Mouse (Mus musculus) intestine, embryonic 16.5 days (tissue): Measurements from ENCODE around the gene Aip. TPM values are rescaled to one million over a fixed set of nuclear protein-coding genes. Genes with fewer than 3 reads are reported as not detected.
"Not testable (repeated sequence)": the region's sequence is repeated elsewhere in the genome, so short reads cannot be mapped to it uniquely, and the experiment has no call there.

Experiments
- ATAC-seq: fragments of 200-750 bp; cut with Nextera tagmentation; 2 replicates; pipeline ENCODE4 v1.8.0; 2017; ENCODE audit warnings: moderate TSS enrichment, moderate library complexity
- H3K27ac ChIP-seq: fragments of 300-500 bp; sonication (generic); 2 replicates; pipeline ENCODE4 v1.5.1; 2014; ENCODE audit warnings: mild to moderate bottlenecking, low read length
- H3K27me3 ChIP-seq: fragments of 300-500 bp; sonication (generic); replicated peaks from 2 replicates; pipeline ENCODE4 v1.6.1; 2014; ENCODE audit warnings: low read length, control low read depth, mixed read lengths; ENCODE audit not compliant: control insufficient read depth, insufficient read depth
- H3K36me3 ChIP-seq: fragments of 300-500 bp; sonication (generic); 2 replicates; pipeline ENCODE4 v1.6.1; 2014; ENCODE audit warnings: low read length, control low read depth; ENCODE audit not compliant: control insufficient read depth, insufficient read depth
- H3K4me1 ChIP-seq: fragments of 300-500 bp; sonication (generic); 2 replicates; pipeline ENCODE4 v1.6.1; 2014; ENCODE audit warnings: low read length, control low read depth, mixed read lengths; ENCODE audit not compliant: control insufficient read depth, insufficient read depth
- H3K4me2 ChIP-seq: fragments of 300-500 bp; sonication (generic); 2 replicates; pipeline ENCODE4 v1.6.1; 2014; ENCODE audit warnings: low read depth, low read length, control low read depth
- H3K4me3 ChIP-seq: fragments of 300-500 bp; sonication (generic); 2 replicates; pipeline ENCODE4 v1.5.1; 2014; ENCODE audit warnings: mild to moderate bottlenecking, low read length
- H3K9ac ChIP-seq: fragments of 300-500 bp; sonication (generic); 2 replicates; pipeline ENCODE4 v1.6.1; 2014; ENCODE audit warnings: low read depth, low read length
- H3K9me3 ChIP-seq: fragments of 300-500 bp; sonication (generic); 2 replicates; pipeline ENCODE4 v1.6.1; 2016; ENCODE audit warnings: low read length, control low read depth; ENCODE audit not compliant: control insufficient read depth
- WGBS: fragments of 180-500 bp; shearing (Covaris S2); extraction: QIAGEN DNeasy Blood & Tissue Kit; methylation state at CpG from one replicate; pipeline ENCODE4 v1.1.7; 2014; 5-methylcytosine and 5-hydroxymethylcytosine counted together
- polyA plus RNA-seq: library from polyadenylated mRNA; unstranded; fragments of >200 nt; fragmentation: Nextera tagmentation; extraction: Ambion mirVana; gene quantifications from 2 replicates; pipeline ENCODE4 v1.2.1, GENCODE M21; 2015

Gene Aip
- polyA plus RNA-seq, 1 experiment from 2014 or later: 81.2 TPM

- no peaks in the 10 kb centered on the region; the same call in 1 of the 2 replicates for H3K4me1 ChIP-seq
- H3K9ac ChIP-seq: no peak within 1 kb of the TSS
- H3K9me3 ChIP-seq: no peaks in the 10 kb centered on the region
- H3K27ac ChIP-seq: no peak within 1 kb of the TSS
- H3K4me2 ChIP-seq: no peak within 1 kb of the TSS
- H3K4me3 ChIP-seq: no peak within 1 kb of the TSS
- no peaks in the 10 kb centered on the region for H3K27me3 ChIP-seq
- ATAC-seq: no peak
- 89% methylated on average over 2 of the region's 2 CpGs for WGBS
- H3K36me3 ChIP-seq: no peaks in the 10 kb centered on the region
Measured at GRCm38 (mm10) chr19:4139446-4139845, 13.8 kb upstream of the Aip start, which contains the start of gene Gpr152. Gene Gpr152 (plus strand): TSS chr19:4139787.

- H3K4me2 ChIP-seq: no peak overlapping the region
- H3K9me3 ChIP-seq: no peaks in the 10 kb centered on the region
- ATAC-seq: no peak
- H3K27me3 ChIP-seq: no peaks in the 10 kb centered on the region
- H3K9ac ChIP-seq: no peak overlapping the region
- no peak overlapping the region for H3K4me3 ChIP-seq
- H3K36me3 ChIP-seq: no peaks in the 10 kb centered on the region
- H3K4me1 ChIP-seq: no peaks in the 10 kb centered on the region; the same call in 1 of the 2 replicates
- H3K27ac ChIP-seq: no peak overlapping the region
- WGBS: 80% methylated on average over 5 of the region's 5 CpGs
Measured at GRCm38 (mm10) chr19:4137913-4138312, 12.3 kb upstream of the Aip start.

- 84% methylated on average over 5 of the region's 5 CpGs for WGBS
- Histone ChIP-seq H3K27me3 (no peaks in the 10 kb centered on the region), H3K4me3 (no peak overlapping the region), H3K27ac (no peak overlapping the region), H3K9ac (no peak overlapping the region), H3K36me3 (peaks cover 10% of the 10 kb centered on the region; the same call in 1 of the 2 replicates), H3K4me2 (no peak overlapping the region), H3K4me1 (no peaks in the 10 kb centered on the region; the same call in 1 of the 2 replicates), H3K9me3 (no peaks in the 10 kb centered on the region)
- no peak for ATAC-seq
Measured at GRCm38 (mm10) chr19:4136463-4136862, 10.8 kb upstream of the Aip start.

GRCm38 (mm10) chr19:4135963-4136345 is 10.3 kb upstream of the Aip start:
- not testable (repeated sequence) for H3K4me3 ChIP-seq, H3K9ac ChIP-seq, H3K9me3 ChIP-seq, H3K4me2 ChIP-seq, H3K4me1 ChIP-seq, H3K27me3 ChIP-seq, H3K27ac ChIP-seq
- peaks cover 15% of the 10 kb centered on the region; the same call in 1 of the 2 replicates for H3K36me3 ChIP-seq
- ATAC-seq: peak; percentile 66
- WGBS: 19% methylated on average over 8 of the region's 8 CpGs

GRCm38 (mm10) chr19:4135229-4135962 is 9.7 kb upstream of the Aip start:
- H3K4me1 ChIP-seq, H3K27ac ChIP-seq, H3K9me3 ChIP-seq, H3K4me2 ChIP-seq, H3K9ac ChIP-seq, H3K27me3 ChIP-seq, H3K4me3 ChIP-seq, ATAC-seq: not testable (repeated sequence)
- WGBS: 80% methylated on average over 6 of the region's 6 CpGs
- peaks cover 16% of the 10 kb centered on the region; the same call in 1 of the 2 replicates for H3K36me3 ChIP-seq

GRCm38 (mm10) chr19:4134354-4134753 is 8.7 kb upstream of the Aip start:
- no peak for ATAC-seq
- WGBS: 87% methylated on average over 4 of the region's 4 CpGs
- H3K4me2 ChIP-seq: no peak overlapping the region

GRCm38 (mm10) chr19:4131768-4132167 is 6.1 kb upstream of the Aip start:
- Histone ChIP-seq H3K9ac (no peak overlapping the region), H3K4me1 (peaks cover 4% of the 10 kb centered on the region), H3K4me3 (no peak overlapping the region), H3K4me2 (no peak overlapping the region), H3K9me3 (no peaks in the 10 kb centered on the region), H3K36me3 (peaks cover 16% of the 10 kb centered on the region; the same call in 1 of the 2 replicates), H3K27me3 (no peaks in the 10 kb centered on the region), H3K27ac (no peak overlapping the region)
- ATAC-seq: no peak; the same call in 1 of the 2 replicates
- 81% methylated on average over 2 of the region's 2 CpGs for WGBS

More at GRCm38 (mm10) chr19:4134354-4134753, 8.7 kb upstream of the Aip start:
- H3K27ac ChIP-seq: no peak overlapping the region
- no peak overlapping the region for H3K9ac ChIP-seq
- H3K27me3 ChIP-seq: no peaks in the 10 kb centered on the region
- H3K9me3 ChIP-seq: no peaks in the 10 kb centered on the region
- H3K4me1 ChIP-seq: no peaks in the 10 kb centered on the region; the same call in 1 of the 2 replicates
- peaks cover 16% of the 10 kb centered on the region; the same call in 1 of the 2 replicates for H3K36me3 ChIP-seq
- no peak overlapping the region for H3K4me3 ChIP-seq

GRCm38 (mm10) chr19:4131075-4131474 is 5.4 kb upstream of the Aip start:
- Histone ChIP-seq H3K27me3 (no peaks in the 10 kb centered on the region), H3K4me3 (no peak overlapping the region), H3K27ac (no peak overlapping the region), H3K4me2 (no peak overlapping the region), H3K9me3 (no peaks in the 10 kb centered on the region), H3K36me3 (peaks cover 16% of the 10 kb centered on the region; the same call in 1 of the 2 replicates), H3K9ac (no peak overlapping the region), H3K4me1 (peaks cover 8% of the 10 kb centered on the region)
- WGBS: 86% methylated on average over 5 of the region's 5 CpGs
- no peak for ATAC-seq

GRCm38 (mm10) chr19:4130106-4130505 is 4.4 kb upstream of the Aip start:
- H3K9ac ChIP-seq: no peak overlapping the region
- H3K9me3 ChIP-seq: no peaks in the 10 kb centered on the region
- no peak overlapping the region for H3K4me3 ChIP-seq
- no peak for ATAC-seq
- H3K4me1 ChIP-seq: peaks cover 8% of the 10 kb centered on the region
- no peak overlapping the region for H3K4me2 ChIP-seq
- no peak overlapping the region for H3K27ac ChIP-seq
- H3K36me3 ChIP-seq: peaks cover 16% of the 10 kb centered on the region; the same call in 1 of the 2 replicates
- 88% methylated on average over 4 of the region's 4 CpGs for WGBS
- no peaks in the 10 kb centered on the region for H3K27me3 ChIP-seq
